Mouse (Mus musculus) thymus, adult 2 months (tissue): ENCODE measurements around the gene Shq1.

Source experiments
- CTCF ChIP-seq: fragments of 200-500 bp; IDR thresholded peaks from 2 replicates; pipeline ENCODE4 v1.5.1; 2012; ENCODE audit warnings: mild to moderate bottlenecking, control low read depth, low read length, moderate library complexity, borderline replicate concordance; ENCODE audit not compliant: control insufficient read depth, poor library complexity, insufficient read depth; ENCODE audit errors: extremely low read depth
- POLR2A ChIP-seq: fragments of 200-500 bp; IDR thresholded peaks from 2 replicates; pipeline ENCODE4 v1.6.1; 2012; ENCODE audit warnings: mild to moderate bottlenecking, low read length, control low read depth, moderate library complexity; ENCODE audit not compliant: control insufficient read depth, poor library complexity, insufficient read depth; ENCODE audit errors: extremely low read depth

- TF ChIP-seq CTCF (no peak), POLR2A (no peak)
Observed at GRCm38 (mm10) chr6:100520558-100521099, 150.3 kb downstream of the Shq1 start.
